Mouse (Mus musculus) liver, embryonic 16.5 days (tissue): Measurements from ENCODE around the gene Arhgef5. TPM values are rescaled to one million over a fixed set of nuclear protein-coding genes. Genes with fewer than 3 reads are reported as not detected.

ENCODE experiments used
- ATAC-seq: fragments of 200-750 bp; cut with Nextera tagmentation; 2 replicates; pipeline ENCODE4 v1.8.0; 2017; ENCODE audit warnings: low read depth, mild to moderate bottlenecking, moderate number of reproducible peaks, moderate library complexity
- H3K27ac ChIP-seq: fragments of 300-500 bp; sonication (generic); 2 replicates; pipeline ENCODE4 v1.5.1; 2014; ENCODE audit warnings: mild to moderate bottlenecking, low read length
- H3K27me3 ChIP-seq: fragments of 300-500 bp; sonication (generic); 2 replicates; pipeline ENCODE4 v1.6.1; 2014; ENCODE audit warnings: low read depth, low read length, mixed read lengths; ENCODE audit not compliant: control insufficient read depth, insufficient read depth
- H3K36me3 ChIP-seq: fragments of 300-500 bp; sonication (generic); 2 replicates; pipeline ENCODE4 v1.6.1; 2014; ENCODE audit warnings: mild to moderate bottlenecking; ENCODE audit not compliant: control insufficient read depth, insufficient read depth
- H3K4me1 ChIP-seq: fragments of 300-500 bp; sonication (generic); 2 replicates; pipeline ENCODE4 v1.6.1; 2014; ENCODE audit warnings: low read depth, low read length, mixed read lengths; ENCODE audit not compliant: control insufficient read depth
- H3K4me2 ChIP-seq: fragments of 300-500 bp; sonication (generic); 2 replicates; pipeline ENCODE4 v1.6.1; 2014; ENCODE audit warnings: low read depth, low read length, mixed read lengths
- H3K4me3 ChIP-seq: fragments of 300-500 bp; sonication (generic); 2 replicates; pipeline ENCODE4 v1.5.1; 2014; ENCODE audit warnings: low read depth, mild to moderate bottlenecking, low read length
- H3K9ac ChIP-seq: fragments of 300-500 bp; sonication (generic); 2 replicates; pipeline ENCODE4 v1.6.1; 2014; ENCODE audit warnings: low read depth, low read length
- H3K9me3 ChIP-seq: fragments of 300-500 bp; sonication (generic); replicated peaks from 2 replicates; pipeline ENCODE4 v1.6.1; 2016; ENCODE audit warnings: low read length; ENCODE audit not compliant: control insufficient read depth
- WGBS: fragments of 180-500 bp; shearing (Covaris S2); extraction: QIAGEN DNeasy Blood & Tissue Kit; methylation state at CpG from one replicate; pipeline ENCODE4 v1.1.7; 2014; ENCODE audit not compliant: insufficient replicate concordance; 5-methylcytosine and 5-hydroxymethylcytosine counted together
- polyA plus RNA-seq: library from polyadenylated mRNA; unstranded; fragments of >200 nt; fragmentation: Nextera tagmentation; extraction: Ambion mirVana; gene quantifications from 2 replicates; pipeline ENCODE4 v1.2.1, GENCODE M21; 2015

Gene Arhgef5
- polyA plus RNA-seq, 1 experiment from 2014 or later: 3.2 TPM

DNA sequence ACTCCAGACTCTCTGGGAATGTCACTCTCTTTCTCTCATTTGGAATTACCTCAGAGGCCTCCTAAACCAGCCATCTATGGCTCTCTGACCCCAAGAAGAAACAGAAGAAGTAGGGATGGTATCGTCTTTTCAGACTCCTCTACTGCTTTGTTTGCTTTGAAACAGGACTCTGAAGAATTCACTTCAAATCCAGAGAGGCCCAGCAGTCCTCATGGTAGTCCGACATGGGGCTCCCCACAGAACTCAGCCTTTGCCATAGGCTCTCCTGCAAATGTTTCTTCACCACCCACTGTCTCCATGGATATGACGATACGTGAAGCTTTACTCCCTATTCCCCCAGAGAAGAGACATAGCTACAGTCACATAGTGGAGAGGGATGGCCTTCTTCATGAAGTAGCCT is 8.7 kb downstream of the Arhgef5 start:
- no peak overlapping the region for H3K4me2 ChIP-seq
- no peak overlapping the region for H3K4me3 ChIP-seq
- no peaks in the 10 kb centered on the region for H3K27me3 ChIP-seq
- ATAC-seq: no peak
- H3K27ac ChIP-seq: no peak overlapping the region
- H3K36me3 ChIP-seq: no peaks in the 10 kb centered on the region
- H3K9ac ChIP-seq: no peak overlapping the region
- no peaks in the 10 kb centered on the region for H3K4me1 ChIP-seq
- WGBS: 63% methylated on average over 4 of the region's 4 CpGs
- H3K9me3 ChIP-seq: no peaks in the 10 kb centered on the region

DNA sequence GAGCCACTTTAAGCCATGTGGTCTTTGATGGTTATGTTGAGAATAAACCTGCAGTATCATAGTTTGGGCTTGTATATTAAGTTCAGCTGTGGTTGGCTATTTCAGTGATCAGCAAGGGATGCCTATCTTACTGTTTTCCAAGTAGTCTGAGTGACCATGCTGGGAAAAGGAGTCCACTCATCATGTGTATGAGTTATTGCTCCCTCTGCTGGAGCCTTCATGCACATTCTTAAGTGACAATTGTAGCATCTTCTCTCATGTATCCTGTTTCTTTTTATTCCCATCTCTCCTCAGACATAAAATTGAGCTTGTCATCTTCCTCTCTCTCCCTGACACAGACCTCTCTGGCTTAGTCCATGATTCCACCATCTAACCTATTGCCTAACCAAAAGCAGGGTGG is 12.9 kb downstream of the Arhgef5 start:
- no peak overlapping the region for H3K4me3 ChIP-seq
- H3K36me3 ChIP-seq: no peaks in the 10 kb centered on the region
- no peak overlapping the region for H3K9ac ChIP-seq
- no peak for ATAC-seq
- H3K9me3 ChIP-seq: no peaks in the 10 kb centered on the region
- no peak overlapping the region for H3K4me2 ChIP-seq
- no peaks in the 10 kb centered on the region for H3K4me1 ChIP-seq
- no peaks in the 10 kb centered on the region for H3K27me3 ChIP-seq
- no peak overlapping the region for H3K27ac ChIP-seq

- ATAC-seq: no peak
- Histone ChIP-seq H3K9ac (no peak overlapping the region), H3K4me2 (no peak overlapping the region), H3K27me3 (no peaks in the 10 kb centered on the region), H3K9me3 (no peaks in the 10 kb centered on the region), H3K4me3 (no peak overlapping the region), H3K27ac (no peak overlapping the region), H3K4me1 (no peaks in the 10 kb centered on the region), H3K36me3 (no peaks in the 10 kb centered on the region)
- WGBS: 66% methylated on average over 5 of the region's 5 CpGs
These were observed 15.1 kb downstream of the Arhgef5 start for GRCm38 (mm10) chr6:43280481-43280880.

- H3K27me3 ChIP-seq: no peaks in the 10 kb centered on the region
- H3K36me3 ChIP-seq: no peaks in the 10 kb centered on the region
- H3K4me1 ChIP-seq: no peaks in the 10 kb centered on the region
- no peak overlapping the region for H3K9ac ChIP-seq
- ATAC-seq: peak; percentile 55
- H3K27ac ChIP-seq: no peak overlapping the region
- H3K4me3 ChIP-seq: no peak overlapping the region
- H3K4me2 ChIP-seq: no peak overlapping the region
- WGBS: 51% methylated on average over 3 of the region's 3 CpGs
- H3K9me3 ChIP-seq: no peaks in the 10 kb centered on the region
These were observed 26.7 kb downstream of the Arhgef5 start for GRCm38 (mm10) chr6:43292041-43292440.

DNA sequence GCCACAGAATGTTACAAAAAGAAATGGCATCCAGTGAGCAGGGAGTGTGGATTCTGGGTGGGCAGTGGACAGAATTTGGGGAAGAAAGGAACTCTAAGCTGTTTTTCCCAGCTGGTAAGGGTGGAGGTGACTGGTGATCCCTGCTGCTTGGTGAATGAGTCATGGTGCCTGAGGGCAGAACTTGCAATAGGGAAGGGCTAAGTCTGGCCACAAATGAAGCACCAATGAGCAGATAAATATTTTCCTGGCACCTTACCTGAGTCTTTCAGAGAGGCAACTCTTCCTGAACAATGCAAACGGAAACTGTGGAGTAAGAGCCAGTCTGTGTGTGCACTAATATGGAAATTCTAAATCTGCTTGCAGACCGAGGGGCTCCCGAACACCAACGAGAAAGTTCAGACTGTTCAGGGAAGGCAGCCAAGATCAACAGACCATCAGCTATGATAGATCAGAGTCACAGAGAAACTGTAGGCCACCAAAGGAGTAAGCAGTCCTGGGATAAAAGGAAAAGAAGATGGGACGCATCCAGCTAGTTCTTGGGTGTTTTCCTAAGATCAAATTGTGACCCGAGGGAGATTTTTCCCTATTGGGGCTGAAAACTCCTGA is 27.2 kb downstream of the Arhgef5 start:
- H3K4me2 ChIP-seq: no peak overlapping the region
- H3K27me3 ChIP-seq: no peaks in the 10 kb centered on the region
- no peak overlapping the region for H3K27ac ChIP-seq
- H3K9ac ChIP-seq: no peak overlapping the region
- H3K9me3 ChIP-seq: no peaks in the 10 kb centered on the region
- H3K4me1 ChIP-seq: no peaks in the 10 kb centered on the region
- WGBS: 48% methylated on average over 6 of the region's 6 CpGs
- peak; percentile 37; the same call in 1 of the 2 replicates for ATAC-seq
- H3K36me3 ChIP-seq: no peaks in the 10 kb centered on the region
- no peak overlapping the region for H3K4me3 ChIP-seq

GRCm38 (mm10) chr6:43293175-43293574 is 27.8 kb downstream of the Arhgef5 start:
- Histone ChIP-seq H3K27ac (no peak overlapping the region), H3K9me3 (no peaks in the 10 kb centered on the region), H3K4me1 (no peaks in the 10 kb centered on the region), H3K4me2 (no peak overlapping the region), H3K4me3 (no peak overlapping the region), H3K27me3 (no peaks in the 10 kb centered on the region), H3K36me3 (no peaks in the 10 kb centered on the region), H3K9ac (no peak overlapping the region)
- 60% methylated on average over 7 of the region's 7 CpGs for WGBS
- ATAC-seq: no peak

DNA sequence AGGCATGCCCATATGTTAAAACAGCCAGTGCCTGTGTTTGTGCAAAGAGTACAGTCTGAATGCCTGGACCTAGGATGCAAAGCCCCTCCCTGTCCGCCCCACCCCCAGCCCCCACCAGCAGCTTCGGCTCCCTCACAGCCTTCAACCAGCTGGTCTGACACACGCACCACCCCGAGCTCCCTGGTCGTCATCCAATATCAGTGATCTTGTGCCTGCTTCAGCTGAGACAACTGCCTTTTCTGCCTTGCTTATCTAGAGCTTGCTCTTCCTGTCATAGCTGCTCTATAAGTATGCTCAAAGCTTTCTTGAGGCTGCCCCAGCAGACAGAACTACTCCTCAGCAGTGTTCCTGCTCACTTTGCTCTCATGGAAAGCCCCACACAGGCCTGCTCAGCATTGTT is 30.5 kb downstream of the Arhgef5 start:
- H3K4me2 ChIP-seq: no peak overlapping the region
- no peaks in the 10 kb centered on the region for H3K36me3 ChIP-seq
- no peaks in the 10 kb centered on the region for H3K27me3 ChIP-seq
- 15% methylated on average over 5 of the region's 5 CpGs for WGBS
- no peak overlapping the region for H3K4me3 ChIP-seq
- H3K9me3 ChIP-seq: no peaks in the 10 kb centered on the region
- no peak overlapping the region for H3K27ac ChIP-seq
- no peak for ATAC-seq
- H3K4me1 ChIP-seq: no peaks in the 10 kb centered on the region
- no peak overlapping the region for H3K9ac ChIP-seq

- 32% methylated on average over 7 of the region's 7 CpGs for WGBS
- no peaks in the 10 kb centered on the region for H3K36me3 ChIP-seq
- no peak for ATAC-seq
These were observed 31.6 kb downstream of the Arhgef5 start for GRCm38 (mm10) chr6:43296798-43297507.

GRCm38 (mm10) chr6:43297508-43297850 is 32.1 kb downstream of the Arhgef5 start:
- ATAC-seq: no peak
- H3K9me3 ChIP-seq: no peaks in the 10 kb centered on the region
- H3K4me3 ChIP-seq: no peak overlapping the region
- no peaks in the 10 kb centered on the region for H3K27me3 ChIP-seq
- 48% methylated on average over 2 of the region's 2 CpGs for WGBS
- H3K36me3 ChIP-seq: no peaks in the 10 kb centered on the region
- H3K9ac ChIP-seq: no peak overlapping the region
- no peak overlapping the region for H3K4me2 ChIP-seq
- no peak overlapping the region for H3K27ac ChIP-seq
- no peaks in the 10 kb centered on the region for H3K4me1 ChIP-seq

More at GRCm38 (mm10) chr6:43296798-43297507, 31.6 kb downstream of the Arhgef5 start:
- no peaks in the 10 kb centered on the region for H3K4me1 ChIP-seq
- H3K9ac ChIP-seq: no peak overlapping the region
- no peak overlapping the region for H3K4me2 ChIP-seq
- H3K27ac ChIP-seq: no peak overlapping the region
- H3K4me3 ChIP-seq: no peak overlapping the region
- H3K27me3 ChIP-seq: no peaks in the 10 kb centered on the region
- no peaks in the 10 kb centered on the region for H3K9me3 ChIP-seq
